Mouse (Mus musculus) thymus, postnatal 25 days (tissue): Measurements from ENCODE around the gene Tmem132a.

ENCODE experiments used
- DNase-seq: peaks from one replicate; pipeline ENCODE4 v3.0.0; 2022

Gene Tmem132a

GRCm38 (mm10) chr19:10829436-10830175 lies 40.1 kb downstream of the Tmem132a start, which contains the start of gene Cd6:
Gene Cd6 (minus strand): TSS chr19:10830058.
- peak; percentile 82 for DNase-seq

DNA sequence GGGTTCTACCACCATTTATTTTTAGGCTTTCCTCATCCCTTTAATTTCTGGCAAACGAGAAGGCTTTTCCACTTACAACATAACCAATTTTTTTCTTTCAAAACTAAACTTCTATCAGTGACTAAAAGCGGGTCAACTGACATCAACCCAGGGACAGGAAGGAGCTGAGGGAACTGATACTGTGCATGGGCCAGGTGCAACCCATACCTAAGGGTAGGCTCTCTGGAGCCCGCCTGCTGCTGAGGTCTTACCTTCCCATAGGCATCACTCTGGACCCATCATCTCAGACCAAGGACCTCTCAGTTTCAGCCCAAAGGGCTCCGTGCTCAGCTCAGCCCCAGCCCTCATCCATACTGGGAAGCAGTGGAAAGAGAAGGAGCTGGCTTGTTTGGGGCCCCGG lies 41.4 kb downstream of the Tmem132a start:
- peak; percentile 58 for DNase-seq

GRCm38 (mm10) chr19:10824061-10824460 lies 45.7 kb downstream of the Tmem132a start:
- DNase-seq, result no peak

DNA sequence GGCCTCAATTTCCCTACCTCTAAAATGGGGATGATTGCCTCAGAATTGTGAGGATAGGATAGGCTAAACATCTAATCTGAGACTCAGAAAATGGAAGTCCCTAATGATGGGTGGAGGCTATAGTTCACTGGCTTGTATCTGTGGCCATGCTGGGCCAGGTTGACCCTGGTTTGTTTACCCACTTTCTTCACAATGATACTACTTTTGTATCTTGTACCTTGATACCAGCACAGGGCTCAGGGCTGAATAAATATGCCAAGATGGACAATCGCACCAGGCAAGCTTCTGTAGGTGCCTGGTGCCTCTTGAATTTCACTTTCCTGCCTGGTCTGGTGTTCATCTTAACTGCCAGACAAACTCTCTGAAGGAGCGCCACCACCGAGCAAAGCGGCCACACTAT lies 47.2 kb downstream of the Tmem132a start:
- no peak for DNase-seq

- no peak for DNase-seq
Measured at GRCm38 (mm10) chr19:10821319-10821718, 48.4 kb downstream of the Tmem132a start.

DNA sequence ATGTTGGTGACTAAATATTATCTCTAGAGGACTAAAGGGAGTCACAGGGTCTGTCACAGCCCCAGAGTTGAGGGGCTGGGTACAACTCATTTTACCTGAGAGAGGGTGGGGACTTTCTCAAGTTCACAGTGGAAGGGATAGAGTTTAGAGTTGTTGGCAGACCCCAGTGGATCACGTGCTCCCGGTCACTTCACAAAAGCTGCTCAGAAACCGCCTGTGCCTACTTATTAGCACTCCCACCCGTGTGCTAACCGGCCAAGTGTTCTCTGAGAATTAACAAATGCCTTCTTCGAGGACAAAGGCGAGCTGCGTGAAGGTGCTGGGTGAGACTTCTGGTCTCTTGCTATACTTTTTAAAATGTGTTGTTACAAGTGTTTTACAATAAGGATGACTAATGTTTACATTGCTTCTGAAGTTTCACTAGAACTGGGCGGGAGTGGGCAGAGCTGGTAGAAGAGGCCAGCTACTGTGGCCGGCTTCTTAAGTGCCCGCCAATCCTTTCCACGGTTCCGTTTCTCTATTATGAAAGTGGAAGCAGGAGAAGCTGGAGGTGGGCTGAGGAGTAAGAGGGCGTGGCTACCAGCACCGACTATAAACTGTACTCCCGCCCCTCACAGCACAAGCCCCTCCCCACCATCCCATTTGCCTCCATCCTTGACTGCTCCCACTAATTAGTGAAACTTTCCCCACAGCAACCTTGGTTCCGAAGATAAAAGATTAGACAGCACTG lies 51.4 kb downstream of the Tmem132a start:
- DNase-seq, result no peak

- no peak for DNase-seq
Measured at GRCm38 (mm10) chr19:10816462-10816861, 53.3 kb downstream of the Tmem132a start.

DNA sequence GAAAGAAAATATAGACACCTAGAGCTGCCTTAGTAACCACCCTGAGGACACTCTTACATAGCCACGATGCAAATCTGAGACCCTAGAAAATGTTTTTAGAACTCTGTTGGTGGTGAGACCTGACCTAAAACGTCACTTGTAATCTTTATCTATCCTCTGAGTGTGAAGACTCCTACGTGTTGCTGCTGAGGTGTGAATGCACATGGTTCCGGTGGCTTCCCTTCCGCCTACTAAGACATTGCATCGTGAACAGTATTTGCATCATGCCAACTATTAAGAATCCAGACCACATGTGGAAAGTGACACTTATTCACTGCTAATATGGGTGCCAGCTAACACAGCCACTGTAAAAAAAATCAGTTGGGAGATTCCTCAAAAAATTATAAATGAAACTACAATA lies 53.9 kb downstream of the Tmem132a start:
- no peak for DNase-seq

DNA sequence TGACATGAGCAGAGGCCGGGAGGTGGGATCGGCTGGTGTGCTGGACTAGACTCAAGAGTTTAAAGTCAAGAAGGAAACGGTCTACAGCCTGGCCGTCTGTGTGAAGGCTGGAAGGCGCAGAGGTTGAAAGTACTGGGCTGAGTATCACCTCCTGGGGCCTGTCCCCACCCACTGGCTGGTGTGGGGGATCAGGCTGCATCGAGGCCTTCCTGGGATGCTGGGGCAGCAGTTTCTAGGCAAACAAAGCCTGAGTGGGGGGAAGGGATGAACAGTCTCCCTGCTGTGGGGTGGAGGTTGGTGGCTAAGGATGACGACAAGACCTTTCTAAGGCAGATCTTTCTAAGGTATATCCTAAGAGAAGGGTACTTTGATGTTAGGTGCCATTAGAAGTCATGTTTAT lies 55.8 kb downstream of the Tmem132a start:
- no peak for DNase-seq

- DNase-seq, result no peak
Measured at GRCm38 (mm10) chr19:10813039-10813438, 56.7 kb downstream of the Tmem132a start.

DNA sequence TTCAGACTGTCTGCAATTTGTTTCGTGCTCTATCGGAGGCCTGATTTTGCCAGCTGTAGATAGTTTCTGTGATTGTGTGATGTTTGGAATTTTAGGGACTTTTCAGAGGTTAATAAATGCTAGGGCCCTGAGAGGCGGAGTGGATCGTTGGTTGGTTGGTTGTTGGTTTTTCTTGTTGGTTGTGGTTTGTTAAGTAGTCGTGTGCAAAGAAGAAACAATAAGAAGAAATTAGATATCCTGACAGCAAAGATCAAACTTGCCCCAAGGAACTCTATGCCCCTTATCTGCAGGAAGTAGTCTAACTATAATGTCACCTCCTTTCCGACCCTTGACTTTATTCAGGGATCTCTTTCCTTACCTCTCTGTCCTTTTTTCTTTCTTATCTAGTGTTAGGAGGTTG lies 58.3 kb downstream of the Tmem132a start:
- DNase-seq, result no peak

- no peak for DNase-seq
Measured at GRCm38 (mm10) chr19:10810176-10810492, 59.6 kb downstream of the Tmem132a start.

DNA sequence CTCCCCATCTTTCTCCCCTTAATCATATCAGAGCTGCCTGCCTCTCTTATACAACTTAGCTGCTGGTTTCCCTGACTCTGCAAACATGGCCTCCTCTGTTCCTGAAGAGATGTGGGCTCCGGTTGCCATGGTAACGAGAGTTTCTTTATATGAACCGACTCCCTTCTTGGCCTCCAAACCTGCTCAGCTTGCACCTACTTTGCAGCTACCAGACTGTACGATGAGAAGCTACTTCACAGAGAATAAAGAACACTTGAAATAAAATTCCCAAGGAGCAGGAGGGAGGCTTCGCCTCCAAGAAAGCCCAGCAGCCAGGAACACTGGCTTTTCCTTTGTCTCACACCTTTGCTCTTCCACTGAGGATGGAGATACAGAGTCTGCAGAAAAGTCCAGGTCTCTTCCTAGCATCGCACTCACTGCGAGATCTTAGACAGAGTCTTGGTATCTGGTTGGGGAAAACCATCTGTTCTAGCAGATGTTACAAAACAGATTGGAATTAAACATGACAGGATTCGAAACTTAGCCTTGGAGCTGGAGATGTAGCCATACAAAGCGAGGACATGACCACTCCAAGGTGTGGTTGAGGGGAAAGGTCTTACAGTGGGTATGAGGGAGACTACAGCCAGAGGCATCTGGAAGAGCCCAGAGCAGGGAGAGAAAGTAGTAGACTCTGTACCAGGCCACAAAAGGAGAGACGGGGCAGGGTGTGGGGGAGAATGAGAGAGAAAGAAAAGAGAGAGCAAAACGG lies 60.1 kb downstream of the Tmem132a start:
- DNase-seq, result no peak

GRCm38 (mm10) chr19:10808524-10809233 lies 61.1 kb downstream of the Tmem132a start:
- DNase-seq, result no peak
